Mouse (Mus musculus) testis, adult 2 months (tissue): ENCODE measurements around the gene Mylk.

ENCODE experiments used
- CTCF ChIP-seq: fragments of 200-500 bp; IDR thresholded peaks from 2 replicates; pipeline ENCODE4 v1.5.1; 2012; ENCODE audit warnings: low read depth, mild to moderate bottlenecking, inconsistent platforms, low read length, moderate library complexity; ENCODE audit not compliant: control insufficient read depth, insufficient read depth, insufficient replicate concordance
- POLR2A ChIP-seq: fragments of 200-500 bp; IDR thresholded peaks from 2 replicates; pipeline ENCODE4 v1.6.1; 2012; ENCODE audit warnings: low read depth, mild to moderate bottlenecking, inconsistent platforms, low read length, moderate library complexity; ENCODE audit not compliant: control insufficient read depth

GRCm38 (mm10) chr16:34981009-34981408 lies 236.0 kb downstream of the Mylk start:
- no peak for TF ChIP-seq CTCF
- TF ChIP-seq POLR2A = no peak
